8 mouse cellular contexts compared by ENCODE assay signal in the genomic region with DNA sequence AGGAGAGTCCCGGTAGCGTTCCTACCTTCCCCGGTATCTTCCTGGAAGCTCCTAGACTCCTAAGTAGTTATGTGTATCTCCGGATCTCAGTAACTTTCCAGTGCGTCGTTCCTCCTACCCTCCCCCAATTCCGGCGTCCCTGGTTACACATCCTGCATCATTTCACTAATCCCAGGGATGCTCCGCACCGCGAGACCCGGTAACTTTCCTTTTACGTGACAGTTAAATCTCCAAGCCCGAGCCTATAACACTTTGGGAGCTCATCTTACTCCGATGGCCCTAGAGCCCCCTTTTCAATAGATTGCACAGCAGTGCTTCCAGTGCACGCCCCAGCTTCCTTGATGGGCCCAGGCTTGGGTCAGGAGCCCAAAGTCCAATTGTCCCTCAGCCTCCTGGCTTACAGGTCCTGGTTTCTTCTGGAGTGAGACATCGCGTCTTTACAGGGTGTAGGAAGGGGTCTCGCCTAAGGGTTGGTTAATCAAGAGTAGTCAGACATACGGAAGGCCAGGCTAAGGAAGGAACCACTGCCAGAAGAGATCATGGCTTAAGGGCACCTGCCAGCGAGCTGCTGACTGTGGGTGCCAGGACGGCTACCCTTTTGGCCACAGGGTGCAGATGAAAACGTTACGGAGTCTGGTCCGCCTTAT. TPM values are rescaled to one million over a fixed set of nuclear protein-coding genes. Genes with fewer than 3 reads are reported as not detected.
DNase-seq lines count a peak whose midpoint lies in the region; ATAC-seq lines count a peak whose summit lies in the region.

No protein-coding gene starts in this region.

- H3K27ac ChIP-seq in forebrain, embryonic 10.5 days, result peak overlapping the region; percentile 83
- peak overlapping the region; percentile 80 for H3K27ac ChIP-seq in hindbrain, embryonic 10.5 days
- peak overlapping the region; percentile 83 for H3K27ac ChIP-seq in lung, embryonic 16.5 days (ENCODE audit: low read length)

- under 1% methylated on average over 25 of the region's 25 CpGs for WGBS in forebrain, embryonic 10.5 days
- under 1% methylated on average over 25 of the region's 25 CpGs for WGBS in hindbrain, embryonic 10.5 days
- WGBS in lung, embryonic 16.5 days, result under 1% methylated on average over 25 of the region's 25 CpGs

- H3K9ac ChIP-seq in lung, embryonic 16.5 days (ENCODE audit: low read length), result peak overlapping the region; percentile 73

- H3K4me3 ChIP-seq in forebrain, embryonic 10.5 days, result peak overlapping the region; percentile 66
- peak overlapping the region; percentile 66 for H3K4me3 ChIP-seq in hindbrain, embryonic 10.5 days
- peak overlapping the region; percentile 75 for H3K4me3 ChIP-seq in lung, embryonic 16.5 days (ENCODE audit: low read length)

- H3K27me3 ChIP-seq in forebrain, embryonic 10.5 days (ENCODE audit: poor library complexity, severe bottlenecking), result no peaks in the 10 kb centered on the region
- H3K27me3 ChIP-seq in hindbrain, embryonic 10.5 days (ENCODE audit: insufficient read depth, poor library complexity, severe bottlenecking), result no peaks in the 10 kb centered on the region
- H3K27me3 ChIP-seq in lung, embryonic 16.5 days (ENCODE audit: control insufficient read depth, insufficient read depth, low read depth, low read length), result no peaks in the 10 kb centered on the region

- peak overlapping the region; percentile 97 for H3K4me2 ChIP-seq in lung, embryonic 16.5 days (ENCODE audit: low read depth, low read length)

- H3K9me3 ChIP-seq in forebrain, embryonic 10.5 days, result no peaks in the 10 kb centered on the region
- no peaks in the 10 kb centered on the region for H3K9me3 ChIP-seq in hindbrain, embryonic 10.5 days
- no peaks in the 10 kb centered on the region for H3K9me3 ChIP-seq in lung, embryonic 16.5 days (ENCODE audit: control insufficient read depth, low read length)

- ATAC-seq in cerebellum, adult (ENCODE audit: insufficient number of reproducible peaks, low FRiP score, low TSS enrichment), result 0 out of 2 replicates have a peak, but pooled peaks have one; percentile 5
- ATAC-seq in lung, embryonic 16.5 days (ENCODE audit: low read depth), result peak; percentile 27

- no peak for DNase-seq in cerebellum, adult 8-10 months
- peak; percentile 60 for DNase-seq in adrenal gland, postnatal 10 days
- peak; percentile 47 for DNase-seq in forebrain, embryonic 10.5 days (ENCODE audit: extremely low spot score, low spot score)
- peak; percentile 47 for DNase-seq in hindbrain, embryonic 10.5 days (ENCODE audit: low spot score)
- peak; percentile 59 for DNase-seq in layer of hippocampus, adult 9-11 months
- peak; percentile 64 for DNase-seq in retina, embryonic 14.5 days (ENCODE audit: low spot score)

- peaks cover 36% of the 10 kb centered on the region for H3K36me3 ChIP-seq in forebrain, embryonic 10.5 days (replicated peaks)
- peaks cover 35% of the 10 kb centered on the region for H3K36me3 ChIP-seq in hindbrain, embryonic 10.5 days
- H3K36me3 ChIP-seq in lung, embryonic 16.5 days (ENCODE audit: control insufficient read depth, insufficient read depth, low read length), result peaks cover 7% of the 10 kb centered on the region

- peaks cover 24% of the 10 kb centered on the region for H3K4me1 ChIP-seq in forebrain, embryonic 10.5 days
- H3K4me1 ChIP-seq in hindbrain, embryonic 10.5 days (replicated peaks), result peaks cover 27% of the 10 kb centered on the region
- 0 out of 2 replicates have a peak, but pooled peaks cover 5% of the 10 kb centered on the region for H3K4me1 ChIP-seq in lung, embryonic 16.5 days (replicated peaks; ENCODE audit: control insufficient read depth, insufficient read depth, low read length)

RNA-seq across cellular contexts. Expression of gene Pnpla6, which starts 0.7 kb away (rescaled TPM):
- total RNA-seq in adrenal gland, postnatal 10 days (2021), result 10 to 100 TPM; 24.2 to 39.3 TPM
- 21.2 and 22.1 TPM in 2 replicates for polyA plus RNA-seq in forebrain, embryonic 10.5 days (2016; fragmentation: Nextera tagmentation; extraction: Ambion mirVana)
- polyA plus RNA-seq in hindbrain, embryonic 10.5 days (2016; fragmentation: Nextera tagmentation; extraction: Ambion mirVana), result 22.4 and 23.1 TPM in 2 replicates
- 27.3 and 30.9 TPM in 2 replicates for polyA plus RNA-seq in lung, embryonic 16.5 days (2015; fragmentation: Nextera tagmentation; extraction: Ambion mirVana)

RNA-seq across cellular contexts. Expression of gene Mcoln1, which starts 15.6 kb away (rescaled TPM):
- 10 to 100 TPM; 30.2 to 37.6 TPM for total RNA-seq in adrenal gland, postnatal 10 days (2021)
- polyA plus RNA-seq in forebrain, embryonic 10.5 days (2016; fragmentation: Nextera tagmentation; extraction: Ambion mirVana), result 56.9 and 59.3 TPM in 2 replicates
- polyA plus RNA-seq in hindbrain, embryonic 10.5 days (2016; fragmentation: Nextera tagmentation; extraction: Ambion mirVana), result 63.4 and 73.9 TPM in 2 replicates
- 48.0 and 53.0 TPM in 2 replicates for polyA plus RNA-seq in lung, embryonic 16.5 days (2015; fragmentation: Nextera tagmentation; extraction: Ambion mirVana)

RNA-seq across cellular contexts. Expression of gene Zfp358, which starts 23.0 kb away (rescaled TPM):
- 10 to 100 TPM; 23.9 to 25.3 TPM for total RNA-seq in adrenal gland, postnatal 10 days (2021)
- polyA plus RNA-seq in forebrain, embryonic 10.5 days (2016; fragmentation: Nextera tagmentation; extraction: Ambion mirVana), result 61.6 and 64.8 TPM in 2 replicates
- polyA plus RNA-seq in hindbrain, embryonic 10.5 days (2016; fragmentation: Nextera tagmentation; extraction: Ambion mirVana), result 74.1 and 98.1 TPM in 2 replicates
- polyA plus RNA-seq in lung, embryonic 16.5 days (2015; fragmentation: Nextera tagmentation; extraction: Ambion mirVana), result 39.1 and 41.8 TPM in 2 replicates

RNA-seq across cellular contexts. Expression of gene Tex45, which starts 45.2 kb away (rescaled TPM):
- total RNA-seq in adrenal gland, postnatal 10 days (2021), result under 1 TPM in 1 of 2 experiments, not detected in 1; 0.27 TPM
- not detected in 2 replicates for polyA plus RNA-seq in forebrain, embryonic 10.5 days (2016; fragmentation: Nextera tagmentation; extraction: Ambion mirVana)
- polyA plus RNA-seq in hindbrain, embryonic 10.5 days (2016; fragmentation: Nextera tagmentation; extraction: Ambion mirVana), result not detected in 2 replicates
- not detected in 2 replicates for polyA plus RNA-seq in lung, embryonic 16.5 days (2015; fragmentation: Nextera tagmentation; extraction: Ambion mirVana)

RNA-seq across cellular contexts. Expression of gene Pex11g, which starts 48.4 kb away (rescaled TPM):
- total RNA-seq in adrenal gland, postnatal 10 days (2021), result 10 to 100 TPM; 13.3 to 16.1 TPM
- 4.5 and 5.8 TPM in 2 replicates for polyA plus RNA-seq in forebrain, embryonic 10.5 days (2016; fragmentation: Nextera tagmentation; extraction: Ambion mirVana)
- 4.4 TPM in 2 replicates for polyA plus RNA-seq in hindbrain, embryonic 10.5 days (2016; fragmentation: Nextera tagmentation; extraction: Ambion mirVana)
- 9.5 and 11.1 TPM in 2 replicates for polyA plus RNA-seq in lung, embryonic 16.5 days (2015; fragmentation: Nextera tagmentation; extraction: Ambion mirVana)
